Mouse (Mus musculus) adrenal gland, postnatal 14 days (tissue): Measurements from ENCODE around the gene 6030408B16Rik. TPM values are rescaled to one million over a fixed set of nuclear protein-coding genes. Genes with fewer than 3 reads are reported as not detected.

Experiments
- DNase-seq: peaks from one replicate; pipeline ENCODE4 v3.0.0; 2021; ENCODE audit warnings: mixed read lengths
- long read RNA-seq, 2 experiments: library from polyadenylated mRNA; stranded (forward); transcript quantifications; one replicate each; pipeline ENCODE4 v2.0.0; 2021
- total RNA-seq: library from RNA; stranded (reverse); gene quantifications from 2 replicates; pipeline ENCODE4 v1.2.3, GENCODE M21; 2021

6030408B16Rik gene
- total RNA-seq = 2.1 and 2.4 TPM in 2 replicates
- long read RNA-seq, experiment 1, partial matches to known transcripts = 1 of 2 reads
- long read RNA-seq, experiment 1, other reads (novel, unspliced or antisense) = 1 of 2 reads
- long read RNA-seq, experiment 2, partial matches to known transcripts = 0 of 2 reads
- long read RNA-seq, experiment 2, other reads (novel, unspliced or antisense) = 1 of 2 reads

DNA sequence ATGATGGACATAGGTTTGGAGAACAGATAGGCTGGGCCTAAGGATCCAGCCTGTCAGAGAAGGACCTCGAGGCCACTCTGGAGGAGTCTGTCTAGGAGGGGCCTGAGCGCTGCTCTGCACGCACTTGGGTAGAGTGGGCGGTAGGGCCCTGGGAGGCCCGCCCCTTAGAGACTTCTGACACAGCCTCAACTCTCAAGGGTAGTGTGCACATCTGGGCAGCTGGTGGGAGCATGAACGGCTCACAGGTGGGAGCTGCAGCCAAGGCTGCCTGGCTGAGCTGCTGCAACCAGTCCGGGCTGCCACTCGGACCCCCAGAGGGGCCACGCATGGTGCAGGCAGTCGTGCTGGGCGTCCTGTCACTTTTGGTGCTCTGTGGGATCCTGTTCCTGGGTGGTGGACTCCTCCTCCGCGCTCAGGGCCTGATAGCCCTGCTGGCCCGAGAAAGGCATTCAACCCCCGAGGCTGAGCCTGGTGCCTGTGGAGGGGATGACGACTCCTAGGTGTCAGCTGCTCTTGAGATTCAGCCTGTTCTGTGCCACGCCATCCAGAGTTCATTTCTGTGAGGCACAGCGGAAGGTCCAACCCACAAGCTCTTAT lies at the start of gene 6030408B16Rik:
TSS of gene 6030408B16Rik (plus strand) at position 188 of the 597 bp plus-strand sequence.
- no peak for DNase-seq

DNA sequence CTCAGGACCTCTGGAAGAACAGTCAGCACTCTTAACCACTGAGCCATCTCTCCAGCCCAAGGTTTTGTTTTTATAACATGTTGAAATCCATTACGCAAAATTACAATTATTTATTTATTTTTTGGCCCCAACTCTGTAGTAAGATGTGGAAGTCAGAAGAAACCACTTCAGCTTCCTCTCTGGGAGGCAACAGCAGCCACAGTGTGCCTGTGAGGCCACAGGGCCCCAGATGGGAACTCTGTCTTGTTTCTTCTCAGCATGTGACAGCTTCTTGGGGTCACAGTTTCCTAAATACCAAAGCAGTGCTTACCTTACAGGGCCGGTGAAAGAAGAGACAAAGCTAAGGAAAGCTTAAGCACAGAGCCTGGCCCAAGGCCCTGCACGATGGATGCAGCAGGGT lies 49.0 kb upstream of the 6030408B16Rik start:
- DNase-seq = no peak

DNA sequence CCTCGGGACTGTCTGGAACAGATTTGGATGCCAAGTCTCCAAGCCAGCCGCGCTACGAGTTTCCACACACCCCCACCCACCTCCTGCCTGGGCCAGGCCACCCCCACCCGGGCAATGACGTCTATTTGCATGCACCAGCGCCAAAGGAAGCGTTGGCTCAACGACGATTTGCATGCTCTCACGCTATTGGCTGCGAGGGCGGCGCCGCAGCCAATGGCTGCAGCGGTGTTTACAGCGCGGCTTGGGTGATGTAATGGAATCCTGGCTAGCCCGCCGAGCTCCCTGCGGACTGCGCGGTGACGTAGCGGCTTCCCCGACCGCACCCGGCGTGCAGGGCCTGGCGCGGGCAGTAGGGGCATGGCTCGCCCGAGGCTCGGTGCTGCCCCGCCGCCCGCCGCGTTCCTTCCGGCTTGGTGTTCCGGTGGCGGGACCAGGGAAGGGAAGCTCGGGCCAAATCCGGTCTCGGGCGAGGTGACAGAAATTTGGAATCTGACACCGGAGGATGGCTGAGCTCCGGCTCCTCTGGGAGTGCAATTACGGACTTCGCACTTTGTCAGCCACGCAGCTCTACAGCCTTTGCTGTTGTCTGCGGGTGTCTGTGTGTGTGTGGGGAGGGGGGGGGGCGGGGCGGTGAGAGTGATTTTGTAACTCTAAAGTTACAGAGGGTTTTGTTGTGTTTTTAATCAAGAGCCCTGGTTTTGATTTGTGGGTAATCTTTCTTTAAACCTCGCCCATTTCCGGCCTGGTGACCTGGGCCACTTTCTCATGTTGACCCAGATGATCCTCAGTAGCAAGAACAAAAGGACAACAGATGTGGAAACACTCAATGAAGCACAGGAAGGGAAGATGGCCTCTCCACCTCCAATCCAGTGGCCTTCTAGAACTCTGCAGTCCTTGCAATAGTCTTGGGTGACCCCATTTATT lies 46.5 kb upstream of the 6030408B16Rik start:
- DNase-seq = peak; percentile 97

DNA sequence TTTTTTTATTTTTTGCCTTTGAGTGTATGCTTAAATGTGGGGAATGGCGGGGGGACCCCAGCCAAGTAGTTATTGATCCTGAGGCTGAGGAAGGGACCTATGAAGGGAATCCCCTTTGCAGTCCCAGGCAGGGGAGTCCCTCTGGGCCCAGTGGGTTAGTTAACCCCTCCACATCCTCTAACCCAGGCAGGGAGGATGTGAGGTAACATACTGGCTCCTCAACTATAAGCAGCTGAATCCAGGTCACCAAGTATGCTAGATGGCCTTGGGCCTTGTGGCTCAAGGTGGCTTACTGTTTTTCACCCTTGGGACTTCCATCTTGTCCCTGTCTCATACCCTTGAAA lies 45.9 kb upstream of the 6030408B16Rik start:
- no peak for DNase-seq

DNA sequence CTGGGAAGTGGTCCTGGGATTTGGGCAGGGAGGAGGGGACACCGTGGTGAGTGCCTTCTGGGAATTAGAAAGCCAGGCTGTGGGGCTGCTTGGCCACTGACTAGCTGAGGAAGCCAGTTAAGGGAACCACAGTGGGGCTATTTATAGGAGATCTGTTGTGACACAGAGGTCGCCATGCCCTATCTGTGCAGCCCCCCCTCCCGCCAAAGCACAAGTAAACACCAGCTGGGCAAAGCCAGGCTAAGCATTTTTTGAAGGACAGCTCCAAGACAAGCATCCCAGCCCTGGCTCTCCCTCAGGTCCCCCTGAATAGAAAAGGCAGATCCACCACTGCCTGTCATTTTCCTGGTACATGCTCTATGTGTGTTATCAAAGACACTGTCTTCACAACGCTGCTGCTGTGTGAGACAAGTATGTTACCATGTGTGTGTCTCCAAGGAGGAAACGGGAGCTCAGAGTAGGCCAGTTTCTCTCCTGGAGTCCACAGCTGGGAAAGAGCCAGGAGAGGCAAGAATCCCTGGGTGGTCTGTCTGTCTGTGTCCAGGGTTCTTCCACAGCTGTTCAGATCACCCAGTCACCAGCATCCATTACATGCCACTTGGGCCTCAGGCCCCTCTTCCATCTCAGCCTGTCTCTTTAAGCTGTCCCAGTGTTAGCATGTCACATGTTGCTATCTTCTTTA lies 44.8 kb upstream of the 6030408B16Rik start:
- no peak for DNase-seq

DNA sequence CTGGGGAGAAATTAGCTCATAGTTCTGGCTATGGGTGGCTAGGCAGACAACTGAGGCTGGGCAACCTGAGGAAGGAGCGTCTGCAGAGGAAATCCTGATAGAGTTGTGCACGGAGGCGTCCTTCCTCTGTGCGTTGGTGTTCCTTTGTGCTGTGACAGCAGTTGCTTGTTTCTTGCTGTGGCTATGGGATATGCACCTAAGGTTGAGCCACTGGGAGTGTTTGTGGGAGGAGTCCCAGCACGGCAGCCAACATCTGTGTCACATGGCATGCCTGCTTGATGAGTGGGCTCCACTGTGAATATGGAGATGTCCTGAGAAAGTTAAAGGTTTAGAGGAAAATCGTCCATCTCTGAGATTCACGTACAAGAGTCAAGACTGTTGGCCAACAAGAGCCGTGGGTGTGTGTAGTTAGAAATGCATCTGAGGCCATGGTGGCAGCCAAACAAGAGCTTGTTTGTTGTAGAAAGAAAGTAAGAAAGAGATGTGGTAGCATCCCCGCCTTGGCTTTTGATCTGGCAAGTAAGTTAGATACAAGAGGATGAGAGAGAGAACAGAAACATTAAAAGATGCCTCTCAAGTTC lies 42.7 kb upstream of the 6030408B16Rik start:
- DNase-seq = no peak

DNA sequence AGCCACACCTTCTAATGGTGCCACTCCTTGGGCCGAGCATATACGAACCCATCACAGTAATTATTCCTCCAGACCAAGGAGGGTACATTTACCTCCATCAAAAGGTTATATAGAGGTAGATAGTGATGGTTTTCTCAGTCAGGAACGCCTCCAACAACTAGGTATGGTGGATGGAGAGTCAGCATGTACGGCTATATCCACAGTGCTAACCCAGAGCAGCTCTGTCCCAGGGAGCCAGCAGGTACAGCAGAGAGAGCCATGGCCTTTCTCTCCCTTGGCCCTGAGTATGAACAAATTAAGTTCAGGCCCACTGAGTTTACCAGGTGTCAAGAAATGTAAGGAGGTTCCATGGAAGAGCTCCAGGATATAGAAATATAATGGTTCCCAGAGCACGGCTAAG lies 41.1 kb upstream of the 6030408B16Rik start:
- DNase-seq = no peak

DNA sequence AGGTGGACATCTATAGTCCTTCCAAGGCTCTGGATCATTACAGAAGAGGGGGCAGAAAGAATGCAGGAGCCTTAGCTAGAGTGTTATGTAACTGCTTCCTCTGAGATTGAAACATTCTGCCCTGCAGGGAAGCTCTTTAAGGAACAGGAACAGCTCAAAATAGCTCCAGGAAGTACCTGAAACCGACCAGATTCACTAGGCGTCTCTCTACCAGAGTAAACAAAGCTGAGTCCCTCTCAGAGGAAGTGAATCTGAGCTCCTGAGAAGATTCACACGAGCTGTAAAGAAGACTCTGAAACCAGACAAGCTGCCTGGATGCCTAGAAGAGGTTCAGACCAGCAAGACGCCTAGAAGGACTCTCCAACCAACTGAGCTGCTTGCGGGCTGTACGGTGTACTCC lies 40.4 kb upstream of the 6030408B16Rik start:
- DNase-seq = no peak

DNA sequence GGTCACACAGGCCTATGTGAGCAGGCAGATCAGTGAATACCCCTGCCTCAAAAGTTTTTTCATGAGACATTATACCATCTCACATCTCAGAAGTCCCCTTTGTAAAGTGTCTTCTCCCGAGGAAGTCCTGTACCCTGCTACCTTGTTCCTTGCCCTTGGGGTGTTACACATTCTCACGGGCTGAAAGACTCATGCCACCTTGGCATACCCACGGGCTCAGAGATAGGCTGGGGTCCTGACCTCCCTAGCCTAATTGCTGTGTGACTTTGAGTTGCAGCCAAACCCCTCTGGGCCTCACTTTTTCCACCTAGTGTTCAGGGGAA lies 39.5 kb upstream of the 6030408B16Rik start:
- no peak for DNase-seq

DNA sequence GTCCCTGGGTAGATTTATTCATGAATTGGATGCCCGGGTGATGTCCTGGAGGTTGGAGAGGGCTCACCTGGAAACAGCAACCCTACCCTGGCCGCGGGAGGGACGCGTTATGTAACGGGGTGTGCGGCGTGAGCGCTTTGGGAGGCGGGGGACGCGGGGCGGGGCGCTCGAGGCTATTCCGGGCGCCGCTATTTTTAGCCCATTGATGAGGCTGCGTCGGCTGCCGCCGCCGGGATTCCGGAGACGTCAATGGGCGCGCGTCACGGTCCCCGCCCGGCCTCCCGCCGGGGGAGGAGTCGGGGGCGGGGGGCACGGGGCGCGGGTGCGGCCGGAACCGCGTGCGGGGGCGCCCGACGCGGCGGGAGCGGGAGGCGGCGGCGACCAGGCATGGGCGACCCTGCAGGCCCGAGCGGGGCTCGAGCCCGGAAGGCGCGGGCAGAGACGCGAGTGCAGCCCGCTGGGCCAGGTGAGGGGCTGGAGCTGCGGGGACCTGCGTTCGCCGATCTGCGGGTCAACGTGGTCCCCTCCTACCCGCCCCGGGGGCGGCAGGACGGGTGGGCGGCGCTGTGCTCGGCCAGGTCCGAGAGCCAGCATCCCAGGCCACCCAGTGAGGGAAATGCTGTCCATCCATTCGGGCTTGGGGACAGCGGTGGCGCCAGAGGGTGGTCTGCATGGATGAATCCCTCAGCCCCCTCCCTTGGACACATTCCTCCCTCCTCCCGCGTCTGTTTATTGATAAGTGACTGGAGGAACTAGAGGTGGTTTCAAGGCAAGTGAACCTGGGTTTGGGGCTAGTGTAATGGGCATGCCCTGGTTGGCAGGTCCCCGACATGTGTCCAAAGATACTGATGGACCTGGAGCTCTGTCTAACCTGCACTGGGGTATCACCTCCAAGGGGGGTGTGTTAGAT lies 38.9 kb upstream of the 6030408B16Rik start, which contains the start of gene Nr4a1:
TSS of gene Nr4a1 (plus strand) at position 384 of the 910 bp plus-strand sequence.
- DNase-seq = peak; percentile 87

DNA sequence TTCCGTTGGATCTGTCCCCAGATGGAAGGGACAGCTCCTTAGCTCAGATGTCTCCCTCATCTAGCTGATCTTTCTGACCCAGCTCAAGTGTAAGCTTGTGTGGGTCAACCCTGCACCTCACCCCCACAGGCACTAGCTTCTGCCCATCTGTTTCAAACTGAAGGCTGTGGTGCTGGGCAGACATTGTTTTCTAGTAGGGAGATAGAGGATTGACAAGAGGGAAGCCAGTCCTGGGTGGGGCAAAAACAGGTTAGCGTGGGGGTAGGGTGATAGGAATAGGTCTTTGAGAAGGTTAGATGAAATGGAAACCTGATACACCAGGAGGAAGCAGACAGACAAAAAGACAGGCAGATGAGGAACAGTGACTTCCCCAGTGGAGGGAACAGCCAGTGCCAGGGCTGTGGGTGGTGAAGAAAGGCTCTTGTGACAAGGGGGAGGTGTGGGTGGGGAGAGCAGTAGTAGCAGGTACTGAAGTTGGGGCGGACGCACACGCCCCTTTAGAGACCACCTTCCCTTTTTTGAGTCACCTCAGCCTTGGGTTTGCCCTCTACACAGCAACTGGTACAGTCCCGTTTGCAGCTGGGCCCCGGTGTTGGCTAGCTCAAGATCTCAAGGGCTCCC lies 37.1 kb upstream of the 6030408B16Rik start:
- no peak for DNase-seq

DNA sequence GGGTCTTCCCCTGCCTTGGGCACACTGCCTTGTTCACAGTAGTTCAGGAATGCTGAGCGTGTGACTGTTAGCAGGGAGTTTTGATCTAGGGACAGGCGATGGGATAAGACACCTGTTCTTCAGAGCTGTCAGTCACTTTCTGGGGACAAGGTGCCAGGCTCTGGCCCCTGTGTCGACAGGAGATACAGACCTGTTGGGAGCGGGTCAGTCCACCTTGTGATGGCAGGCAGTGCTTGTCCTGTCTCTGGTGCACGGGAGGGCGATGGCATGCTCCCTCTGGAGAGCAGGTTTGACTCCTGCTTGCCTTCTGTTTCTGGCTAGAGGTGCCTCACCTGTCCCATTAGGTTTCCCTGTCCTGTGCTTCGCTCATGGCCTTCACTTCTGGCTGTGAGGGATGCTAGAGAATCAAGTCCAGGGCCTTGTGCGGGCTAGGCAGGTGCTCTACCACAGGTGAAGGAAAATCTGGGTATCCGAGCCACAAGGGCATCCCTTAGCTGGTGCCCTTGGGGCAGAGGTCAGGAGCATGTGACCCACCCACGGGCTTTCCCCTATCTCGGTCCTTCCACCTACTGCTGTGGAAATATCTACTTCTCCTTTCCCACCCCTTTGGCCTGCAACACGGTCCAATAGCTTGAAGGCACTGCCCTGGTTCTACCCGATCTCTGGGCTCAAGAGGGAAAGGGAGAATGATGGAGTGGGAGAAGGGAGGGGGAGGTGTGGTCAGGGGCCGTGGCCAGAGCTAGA lies 36.4 kb upstream of the 6030408B16Rik start:
- DNase-seq = no peak

DNA sequence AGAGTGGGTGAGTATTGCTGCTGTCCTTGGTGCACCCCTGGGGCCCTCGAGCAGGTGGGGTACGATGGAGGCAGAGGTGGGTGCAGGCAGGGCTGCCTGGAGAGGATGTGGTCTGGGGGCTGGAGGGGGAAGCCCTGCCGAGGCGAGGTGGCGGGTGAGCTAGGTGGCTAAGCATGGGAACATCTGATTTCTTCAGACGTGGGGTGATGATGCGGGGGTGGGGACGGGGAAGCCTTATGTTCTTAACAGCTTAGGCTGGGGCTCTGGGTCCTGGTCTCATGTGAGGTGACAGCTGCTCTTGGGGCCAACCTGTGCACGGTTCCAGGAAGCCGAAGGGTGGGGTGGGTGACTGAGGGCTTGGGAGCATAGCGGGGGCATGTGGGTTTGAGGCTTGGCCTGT lies 34.6 kb upstream of the 6030408B16Rik start:
- no peak for DNase-seq

DNA sequence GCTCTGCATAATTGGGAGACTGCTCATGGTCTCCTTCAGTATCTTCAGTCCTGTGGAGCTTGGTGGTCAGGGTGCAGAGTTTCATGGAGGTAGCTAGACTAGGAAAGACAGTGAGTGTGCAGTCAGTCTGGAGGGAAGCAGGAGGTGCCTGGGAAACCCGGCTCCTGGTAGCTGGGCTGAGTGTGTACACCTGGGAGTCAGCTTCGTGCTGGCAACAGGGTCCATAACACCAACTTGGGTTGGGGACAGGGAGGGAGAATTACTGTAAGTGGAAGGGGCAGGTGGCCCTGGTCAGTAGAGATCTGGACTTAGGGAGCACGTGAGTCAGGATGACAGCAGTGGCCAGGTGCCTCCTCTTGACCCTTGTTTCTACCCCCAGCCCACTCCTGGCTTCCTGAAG lies 33.1 kb upstream of the 6030408B16Rik start:
- DNase-seq = no peak

DNA sequence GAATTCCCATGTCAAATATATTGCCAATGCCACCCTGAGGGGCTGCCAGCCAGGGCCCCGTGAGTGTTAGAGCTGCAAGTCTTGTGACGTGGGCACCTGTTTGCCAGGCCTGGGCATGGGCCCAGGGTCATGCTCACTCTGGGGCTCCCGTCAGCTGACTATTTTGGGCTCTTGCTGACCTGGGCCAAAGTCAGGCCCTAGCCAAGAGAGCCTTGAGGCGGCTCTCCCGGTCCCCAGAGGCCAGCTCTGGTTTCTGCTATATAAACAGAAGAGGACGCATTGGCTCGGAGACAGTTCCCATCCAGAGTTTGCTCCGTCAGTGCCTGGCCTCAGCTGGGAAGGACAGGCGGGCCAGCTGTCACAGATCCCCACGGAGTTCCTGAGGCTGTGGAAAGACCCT lies 32.6 kb upstream of the 6030408B16Rik start:
- DNase-seq = peak; percentile 82

DNA sequence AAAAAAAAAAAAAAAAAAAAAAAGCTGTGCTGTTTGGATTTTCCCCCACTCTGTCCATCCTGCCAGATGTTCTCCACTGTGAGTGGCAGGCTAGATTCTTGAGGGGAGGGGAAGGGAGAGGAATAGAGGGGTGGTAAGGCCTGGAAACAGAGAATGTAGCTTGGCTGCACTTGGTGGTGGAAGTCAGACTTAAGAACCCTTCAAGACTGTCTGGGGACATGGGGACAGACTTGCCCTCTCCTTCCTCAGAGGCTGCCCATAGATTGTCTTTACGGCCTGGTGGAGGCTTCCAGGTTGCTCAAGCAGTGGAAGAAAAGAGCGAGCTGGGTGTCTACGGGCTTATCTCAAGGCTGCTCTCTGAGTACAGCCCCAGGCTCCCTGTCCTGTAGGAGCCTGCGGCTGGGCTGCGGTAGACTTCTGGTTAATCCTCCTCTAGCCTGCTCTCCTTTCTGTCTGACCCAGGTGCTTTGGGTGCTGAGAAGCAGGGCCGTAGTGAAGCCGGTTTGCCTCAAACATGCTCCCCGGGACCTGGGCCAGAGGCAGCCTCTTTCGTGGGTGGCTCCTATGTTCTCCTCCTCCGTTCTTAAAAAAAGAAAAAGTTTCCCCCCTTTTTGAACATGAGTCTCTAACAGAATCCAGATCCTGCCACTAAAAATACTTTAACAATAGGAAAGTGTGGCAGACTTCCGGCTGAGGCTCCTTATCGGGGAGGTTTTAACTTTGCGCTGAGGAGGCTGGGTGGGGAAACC lies 32.0 kb upstream of the 6030408B16Rik start:
- DNase-seq = no peak

DNA sequence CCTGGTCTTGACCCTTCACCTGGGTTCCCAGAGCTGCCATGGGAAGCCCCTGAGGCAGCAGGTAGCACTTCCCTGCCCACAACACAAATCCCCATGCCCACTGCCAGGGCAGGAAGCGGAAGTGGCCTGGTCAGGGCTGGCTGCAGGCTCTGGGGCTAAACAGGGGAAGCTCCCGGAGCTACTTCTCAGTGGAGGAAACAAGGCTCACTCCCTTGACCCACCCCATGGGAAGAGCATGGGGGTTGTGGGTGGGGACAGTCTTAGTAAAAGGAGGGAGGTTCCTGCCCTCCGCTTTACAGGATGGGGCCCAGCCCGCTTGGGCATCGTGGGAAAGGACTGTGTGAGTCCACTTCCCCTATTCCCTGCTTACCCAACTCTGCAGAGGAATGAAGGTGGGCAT lies 30.5 kb upstream of the 6030408B16Rik start:
- DNase-seq = no peak

DNA sequence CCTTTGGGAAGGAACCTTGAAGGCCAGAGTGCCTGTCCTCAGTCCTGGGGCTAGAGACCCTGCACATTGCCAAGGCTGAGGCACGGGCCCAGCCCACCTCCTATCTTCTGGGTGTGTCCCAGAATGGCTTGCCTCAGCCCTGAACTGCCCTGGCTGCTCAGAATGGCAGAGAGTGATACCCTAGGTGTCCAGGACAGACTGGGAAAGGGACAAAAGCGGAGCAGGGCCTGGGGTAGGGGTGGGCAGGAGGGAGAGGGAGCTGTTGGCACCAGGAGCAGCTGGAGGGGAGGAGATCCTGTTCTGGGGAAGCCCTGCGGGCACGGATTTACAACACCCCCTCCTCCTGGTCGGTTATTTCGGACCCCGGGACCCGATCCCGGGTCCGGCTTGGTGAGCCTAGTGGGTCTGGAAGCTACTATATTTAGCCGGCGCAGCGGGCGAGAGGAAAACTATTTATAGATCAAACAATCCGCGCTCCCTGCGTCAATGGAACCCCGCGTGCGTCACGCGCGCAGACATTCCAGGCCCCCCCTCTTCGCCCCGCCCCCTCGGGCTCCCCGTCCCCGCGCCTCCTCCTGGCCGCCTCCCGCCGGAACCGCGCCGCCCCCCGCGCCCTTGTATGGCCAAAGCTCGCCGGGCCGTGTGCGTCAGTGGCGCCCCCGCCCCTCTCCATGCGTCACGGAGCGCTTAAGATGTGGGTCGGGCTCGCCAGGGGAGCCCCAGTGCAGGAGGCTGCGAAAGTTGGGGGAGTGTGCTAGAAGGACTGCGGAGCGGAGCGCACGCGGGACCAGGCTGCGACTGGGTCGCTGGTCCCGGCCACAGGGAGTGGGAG lies 26.7 kb upstream of the 6030408B16Rik start:
- DNase-seq = peak; percentile 99
